Mouse (Mus musculus) kidney, adult 2 months (tissue): ENCODE data around the gene Pla2g4f. TPM values are rescaled to one million over a fixed set of nuclear protein-coding genes. Genes with fewer than 3 reads are reported as not detected.

ENCODE experiments used
- DNase-seq: peaks from one replicate; pipeline ENCODE4 v3.0.0; 2021
- H3K27ac ChIP-seq: fragments of 200-500 bp; 2 replicates; pipeline ENCODE4 v1.5.1; 2012; ENCODE audit warnings: low read depth, low read length, control low read depth, inconsistent platforms; ENCODE audit not compliant: insufficient read depth
- H3K27me3 ChIP-seq: fragments of 200-500 bp; replicated peaks from 2 replicates; pipeline ENCODE4 v1.6.1; 2012; ENCODE audit warnings: mild to moderate bottlenecking, moderate library complexity, low read length, inconsistent platforms; ENCODE audit not compliant: control insufficient read depth, insufficient read depth
- H3K36me3 ChIP-seq: fragments of 200-500 bp; 2 replicates; pipeline ENCODE4 v1.6.1; 2012; ENCODE audit warnings: mild to moderate bottlenecking, moderate library complexity, low read length, inconsistent platforms; ENCODE audit not compliant: control insufficient read depth, insufficient read depth
- H3K4me1 ChIP-seq: fragments of 200-500 bp; 2 replicates; pipeline ENCODE4 v1.6.1; 2011; ENCODE audit warnings: low read length; ENCODE audit not compliant: control insufficient read depth, insufficient read depth
- H3K4me3 ChIP-seq: fragments of 200-500 bp; 2 replicates; pipeline ENCODE4 v1.5.1; 2011; ENCODE audit warnings: mild to moderate bottlenecking, low read depth, low read length, control low read depth; ENCODE audit not compliant: insufficient read depth
- CTCF ChIP-seq: fragments of 200-500 bp; conservative IDR thresholded peaks from 2 replicates; pipeline ENCODE4 v1.5.1; 2011; ENCODE audit warnings: low read depth, mild to moderate bottlenecking, control low read depth, low read length, moderate library complexity, mixed read lengths; ENCODE audit not compliant: insufficient read depth, insufficient read length
- POLR2A ChIP-seq: fragments of 200-500 bp; IDR thresholded peaks from one replicate; pipeline ENCODE4 v1.6.1; 2011; ENCODE audit warnings: low read depth, low read length, control low read depth
- WGBS: fragments of 180-500 bp; shearing (Covaris S2); methylation state at CpG from one replicate; pipeline ENCODE4 v1.1.7; 2018; 5-methylcytosine and 5-hydroxymethylcytosine counted together
- polyA plus RNA-seq: library from polyadenylated mRNA; depleted of rRNA; stranded (reverse); fragments of >200 nt; gene quantifications from 2 replicates; pipeline ENCODE4 v1.2.3, GENCODE M21; 2012

Gene Pla2g4f
- polyA plus RNA-seq, 1 experiment, result 0.25 TPM

GRCm38 (mm10) chr2:120291471-120292078, 22.4 kb downstream of the Pla2g4f start:
- DNase-seq, result no peak
- no peaks in the 10 kb centered on the region for H3K4me1 ChIP-seq
- no peaks in the 10 kb centered on the region for H3K36me3 ChIP-seq
- no peak for TF ChIP-seq POLR2A
- no peak for TF ChIP-seq CTCF
- no peak overlapping the region for H3K27ac ChIP-seq
- 76% methylated on average over 9 of the region's 9 CpGs for WGBS
- no peaks in the 10 kb centered on the region for H3K27me3 ChIP-seq
- no peak overlapping the region for H3K4me3 ChIP-seq

GRCm38 (mm10) chr2:120288995-120289394, 25.0 kb downstream of the Pla2g4f start, which contains the start of gene Pla2g4d:
Pla2g4d (minus strand) TSS chr2:120289197.
- WGBS, result 63% methylated on average over 5 of the region's 5 CpGs
- DNase-seq, result no peak
- no peak within 1 kb of the TSS for H3K27ac ChIP-seq
- H3K4me1 ChIP-seq, result no peaks in the 10 kb centered on the region
- H3K27me3 ChIP-seq, result no peaks in the 10 kb centered on the region
- no peak within 1 kb of the TSS for H3K4me3 ChIP-seq
- TF ChIP-seq POLR2A (no peak), CTCF (no peak)
- H3K36me3 ChIP-seq, result no peaks in the 10 kb centered on the region

GRCm38 (mm10) chr2:120288401-120288800, 25.6 kb downstream of the Pla2g4f start:
- no peaks in the 10 kb centered on the region for H3K36me3 ChIP-seq
- 91% methylated on average over 3 of the region's 3 CpGs for WGBS

GRCm38 (mm10) chr2:120285639-120286038, 28.3 kb downstream of the Pla2g4f start:
- TF ChIP-seq POLR2A, result no peak
- TF ChIP-seq CTCF, result no peak
- H3K27ac ChIP-seq, result no peak overlapping the region
- WGBS, result 53% methylated on average over 4 of the region's 4 CpGs
- H3K27me3 ChIP-seq, result no peaks in the 10 kb centered on the region
- DNase-seq, result no peak
- H3K4me3 ChIP-seq, result no peak overlapping the region
- no peaks in the 10 kb centered on the region for H3K4me1 ChIP-seq
- no peaks in the 10 kb centered on the region for H3K36me3 ChIP-seq

More at GRCm38 (mm10) chr2:120288401-120288800, 25.6 kb downstream of the Pla2g4f start:
- Histone ChIP-seq H3K27ac (no peak overlapping the region), H3K4me3 (no peak overlapping the region), H3K27me3 (no peaks in the 10 kb centered on the region), H3K4me1 (no peaks in the 10 kb centered on the region)
- no peak for DNase-seq
- TF ChIP-seq CTCF (no peak), POLR2A (no peak)

GRCm38 (mm10) chr2:120284705-120285104, 29.3 kb downstream of the Pla2g4f start:
- no peaks in the 10 kb centered on the region for H3K4me1 ChIP-seq
- no peak for DNase-seq
- TF ChIP-seq POLR2A, result no peak
- no peak overlapping the region for H3K4me3 ChIP-seq
- no peaks in the 10 kb centered on the region for H3K27me3 ChIP-seq
- no peak overlapping the region for H3K27ac ChIP-seq
- no peaks in the 10 kb centered on the region for H3K36me3 ChIP-seq

GRCm38 (mm10) chr2:120284094-120284493, 29.9 kb downstream of the Pla2g4f start:
- WGBS, result 82% methylated on average over 5 of the region's 5 CpGs
- Histone ChIP-seq H3K36me3 (no peaks in the 10 kb centered on the region), H3K4me3 (no peak overlapping the region), H3K27me3 (no peaks in the 10 kb centered on the region), H3K27ac (no peak overlapping the region), H3K4me1 (no peaks in the 10 kb centered on the region)
- TF ChIP-seq CTCF, result no peak
- no peak for TF ChIP-seq POLR2A
- DNase-seq, result no peak

GRCm38 (mm10) chr2:120283550-120283949, 30.4 kb downstream of the Pla2g4f start:
- TF ChIP-seq POLR2A, result no peak
- TF ChIP-seq CTCF, result no peak
- WGBS, result 37% methylated on average over 6 of the region's 6 CpGs
- H3K36me3 ChIP-seq, result no peaks in the 10 kb centered on the region
- no peak for DNase-seq
- H3K27ac ChIP-seq, result no peak overlapping the region
- H3K4me3 ChIP-seq, result no peak overlapping the region
- H3K4me1 ChIP-seq, result no peaks in the 10 kb centered on the region
- H3K27me3 ChIP-seq, result no peaks in the 10 kb centered on the region

- H3K4me1 ChIP-seq, result no peaks in the 10 kb centered on the region
- WGBS, result 70% methylated on average over 3 of the region's 3 CpGs
- no peak for DNase-seq
- no peaks in the 10 kb centered on the region for H3K27me3 ChIP-seq
- H3K27ac ChIP-seq, result no peak overlapping the region
- TF ChIP-seq POLR2A, result no peak
- TF ChIP-seq CTCF, result no peak
- no peak overlapping the region for H3K4me3 ChIP-seq
- H3K36me3 ChIP-seq, result no peaks in the 10 kb centered on the region
These were observed 32.7 kb downstream of the Pla2g4f start for GRCm38 (mm10) chr2:120281221-120281620.
